Mouse (Mus musculus) forebrain, embryonic 11.5 days (tissue): ENCODE data around the gene Aamp. TPM values are rescaled to one million over a fixed set of nuclear protein-coding genes. Genes with fewer than 3 reads are reported as not detected.

Source experiments
- ATAC-seq: fragments of 200-750 bp; cut with Nextera tagmentation; replicated peaks from 2 replicates; pipeline ENCODE4 v1.8.0; 2017; ENCODE audit warnings: moderate TSS enrichment; ENCODE audit not compliant: low FRiP score
- DNase-seq: peaks from one replicate; pipeline ENCODE4 v3.0.0-alpha.2; 2017; ENCODE audit warnings: low spot score
- H3K27ac ChIP-seq: fragments of 300-500 bp; sonication (generic); 2 replicates; pipeline ENCODE4 v1.5.1; 2014; ENCODE audit warnings: low read depth, low read length
- H3K27me3 ChIP-seq: fragments of 300-500 bp; sonication (generic); 2 replicates; pipeline ENCODE4 v1.6.1; 2014; ENCODE audit warnings: mild to moderate bottlenecking, low read length, mixed read lengths; ENCODE audit not compliant: control insufficient read depth, insufficient read depth
- H3K36me3 ChIP-seq: fragments of 300-500 bp; sonication (generic); 2 replicates; pipeline ENCODE4 v1.6.1; 2014; ENCODE audit warnings: mild to moderate bottlenecking, low read length, moderate library complexity, mixed read lengths; ENCODE audit not compliant: control insufficient read depth, insufficient read depth
- H3K4me1 ChIP-seq: fragments of 300-500 bp; sonication (generic); replicated peaks from 2 replicates; pipeline ENCODE4 v1.6.1; 2014; ENCODE audit warnings: low read length, mixed read lengths; ENCODE audit not compliant: control insufficient read depth, insufficient read depth
- H3K4me2 ChIP-seq: fragments of 300-500 bp; sonication (generic); 2 replicates; pipeline ENCODE4 v1.6.1; 2014; ENCODE audit warnings: low read depth, mild to moderate bottlenecking, low read length, moderate library complexity, mixed read lengths; ENCODE audit not compliant: severe bottlenecking
- H3K4me3 ChIP-seq: fragments of 300-500 bp; sonication (generic); 2 replicates; pipeline ENCODE4 v1.5.1; 2014; ENCODE audit warnings: low read depth, low read length
- H3K9ac ChIP-seq: fragments of 300-500 bp; sonication (generic); 2 replicates; pipeline ENCODE4 v1.6.1; 2014; ENCODE audit warnings: low read length
- H3K9me3 ChIP-seq: fragments of 300-500 bp; sonication (generic); 2 replicates; pipeline ENCODE4 v1.6.1; 2016; ENCODE audit warnings: low read length, mixed read lengths; ENCODE audit not compliant: control insufficient read depth
- WGBS: fragments of 180-500 bp; shearing (Covaris S2); extraction: QIAGEN DNeasy Blood & Tissue Kit; methylation state at CpG from one replicate; pipeline ENCODE4 v1.1.7; 2014; 5-methylcytosine and 5-hydroxymethylcytosine counted together
- polyA plus RNA-seq: library from polyadenylated mRNA; unstranded; fragments of >200 nt; fragmentation: Nextera tagmentation; extraction: Ambion mirVana; gene quantifications from 2 replicates; pipeline ENCODE4 v1.2.1, GENCODE M21; 2014

Aamp gene
- polyA plus RNA-seq, 1 experiment from 2014 or later, result 185 TPM

- Histone ChIP-seq H3K4me2 (no peak overlapping the region), H3K27ac (no peak overlapping the region), H3K9ac (no peak overlapping the region), H3K9me3 (no peaks in the 10 kb centered on the region), H3K27me3 (no peaks in the 10 kb centered on the region), H3K4me3 (no peak overlapping the region), H3K4me1 (peaks cover 1% of the 10 kb centered on the region), H3K36me3 (peaks cover 2% of the 10 kb centered on the region)
- WGBS, result 95% methylated on average over 14 of the region's 14 CpGs
- DNase-seq (no peak), ATAC-seq (no peak)
Measured at GRCm38 (mm10) chr1:74280591-74281325, 3.8 kb downstream of the Aamp start.

- no peaks in the 10 kb centered on the region for H3K9me3 ChIP-seq
- H3K4me1 ChIP-seq, result no peaks in the 10 kb centered on the region
- no peak for ATAC-seq
- no peaks in the 10 kb centered on the region for H3K27me3 ChIP-seq
- DNase-seq, result no peak
- peaks cover 2% of the 10 kb centered on the region for H3K36me3 ChIP-seq
- H3K4me3 ChIP-seq, result no peak overlapping the region
- H3K27ac ChIP-seq, result no peak overlapping the region
- H3K9ac ChIP-seq, result no peak overlapping the region
- H3K4me2 ChIP-seq, result no peak overlapping the region
- 87% methylated on average over 11 of the region's 11 CpGs for WGBS
Measured at GRCm38 (mm10) chr1:74278988-74279387, 5.5 kb downstream of the Aamp start.

- H3K4me2 ChIP-seq, result no peak within 1 kb of the TSS
- no peak for ATAC-seq
- H3K4me1 ChIP-seq, result no peaks in the 10 kb centered on the region
- WGBS, result 91% methylated on average over 10 of the region's 10 CpGs
- H3K4me3 ChIP-seq, result no peak within 1 kb of the TSS
- DNase-seq, result no peak
- no peak within 1 kb of the TSS; the same call in 1 of the 2 replicates for H3K9ac ChIP-seq
- H3K36me3 ChIP-seq, result peaks cover 2% of the 10 kb centered on the region
- H3K27ac ChIP-seq, result no peak within 1 kb of the TSS
- H3K9me3 ChIP-seq, result no peaks in the 10 kb centered on the region
- H3K27me3 ChIP-seq, result no peaks in the 10 kb centered on the region
Measured at GRCm38 (mm10) chr1:74278538-74278937, 6.0 kb downstream of the Aamp start, which contains the start of gene Gpbar1. Gpbar1 (plus strand) TSS chr1:74278550.

GRCm38 (mm10) chr1:74277883-74278537 is 6.5 kb downstream of the Aamp start:
- ATAC-seq, result no peak
- no peaks in the 10 kb centered on the region for H3K9me3 ChIP-seq
- peaks cover 2% of the 10 kb centered on the region for H3K36me3 ChIP-seq
- no peak overlapping the region; the same call in 1 of the 2 replicates for H3K9ac ChIP-seq
- H3K4me1 ChIP-seq, result no peaks in the 10 kb centered on the region
- H3K27me3 ChIP-seq, result no peaks in the 10 kb centered on the region
- no peak for DNase-seq
- no peak overlapping the region for H3K27ac ChIP-seq
- H3K4me2 ChIP-seq, result no peak overlapping the region
- H3K4me3 ChIP-seq, result no peak overlapping the region
- 73% methylated on average over 8 of the region's 8 CpGs for WGBS

GRCm38 (mm10) chr1:74277041-74277440 is 7.5 kb downstream of the Aamp start:
- H3K4me3 ChIP-seq, result no peak overlapping the region
- no peak overlapping the region for H3K4me2 ChIP-seq
- 68% methylated on average over 6 of the region's 6 CpGs for WGBS
- H3K9ac ChIP-seq, result no peak overlapping the region
- ATAC-seq (no peak), DNase-seq (no peak)
- H3K4me1 ChIP-seq, result no peaks in the 10 kb centered on the region
- no peaks in the 10 kb centered on the region for H3K27me3 ChIP-seq
- H3K36me3 ChIP-seq, result peaks cover 2% of the 10 kb centered on the region
- H3K27ac ChIP-seq, result no peak overlapping the region
- H3K9me3 ChIP-seq, result no peaks in the 10 kb centered on the region

- H3K36me3 ChIP-seq, result peaks cover 2% of the 10 kb centered on the region; the same call in 1 of the 2 replicates
- no peaks in the 10 kb centered on the region for H3K4me1 ChIP-seq
- ATAC-seq, result no peak
- no peaks in the 10 kb centered on the region for H3K9me3 ChIP-seq
- no peaks in the 10 kb centered on the region for H3K27me3 ChIP-seq
- H3K9ac ChIP-seq, result no peak overlapping the region
- no peak for DNase-seq
- WGBS, result 60% methylated on average over 9 of the region's 9 CpGs
- H3K4me2 ChIP-seq, result no peak overlapping the region
- H3K4me3 ChIP-seq, result no peak overlapping the region
- H3K27ac ChIP-seq, result no peak overlapping the region
Measured at GRCm38 (mm10) chr1:74275015-74275414, 9.5 kb downstream of the Aamp start.

GRCm38 (mm10) chr1:74271659-74272058 is 12.9 kb downstream of the Aamp start:
- peaks cover 4% of the 10 kb centered on the region; the same call in 1 of the 2 replicates for H3K36me3 ChIP-seq
- no peak overlapping the region for H3K9ac ChIP-seq
- no peaks in the 10 kb centered on the region for H3K9me3 ChIP-seq
- ATAC-seq, result no peak
- no peak overlapping the region for H3K4me3 ChIP-seq
- no peak overlapping the region for H3K27ac ChIP-seq
- no peaks in the 10 kb centered on the region for H3K4me1 ChIP-seq
- peak; percentile 39 for DNase-seq
- WGBS, result 83% methylated on average over 4 of the region's 4 CpGs
- H3K4me2 ChIP-seq, result no peak overlapping the region
- no peaks in the 10 kb centered on the region for H3K27me3 ChIP-seq

- H3K36me3 ChIP-seq, result peaks cover 18% of the 10 kb centered on the region
- DNase-seq (no peak), ATAC-seq (no peak)
- H3K9me3 ChIP-seq, result no peaks in the 10 kb centered on the region
- H3K4me2 ChIP-seq, result no peak overlapping the region
- H3K9ac ChIP-seq, result no peak overlapping the region
- H3K4me3 ChIP-seq, result no peak overlapping the region
- 86% methylated on average over 8 of the region's 8 CpGs for WGBS
- H3K27me3 ChIP-seq, result no peaks in the 10 kb centered on the region
- no peaks in the 10 kb centered on the region for H3K4me1 ChIP-seq
- no peak overlapping the region for H3K27ac ChIP-seq
Measured at GRCm38 (mm10) chr1:74268750-74269149, 15.8 kb downstream of the Aamp start.
